Mouse (Mus musculus): ENCODE data around the gene Srsf7.
A peak's percentile ranks its signal among the peaks of the same experiment; 100 is the strongest.
"Not testable (repeated sequence)": the region's sequence is repeated elsewhere in the genome, so short reads cannot be mapped to it uniquely, and the experiment has no call there.

The Srsf7 gene

GRCm38 (mm10) chr17:80206671-80207581 is at the start of gene Srsf7, which contains the start of gene Ttc39d:
Srsf7 (minus strand) TSS chr17:80207307.
Ttc39d (plus strand) TSS chr17:80207460.
- peak; percentile 98 for DNase-seq (ENCODE audit: extremely low spot score, low read depth, low spot score)

GRCm38 (mm10) chr17:80255208-80255607 is 48.1 kb upstream of the Srsf7 start:
- no peak for DNase-seq (ENCODE audit: extremely low spot score, low read depth, low spot score)

- DNase-seq (ENCODE audit: extremely low spot score, low read depth, low spot score) = no peak
Measured at GRCm38 (mm10) chr17:80254421-80254820, 47.3 kb upstream of the Srsf7 start.

- no peak for DNase-seq (ENCODE audit: extremely low spot score, low read depth, low spot score)
Measured at GRCm38 (mm10) chr17:80252757-80253525, 45.8 kb upstream of the Srsf7 start.

GRCm38 (mm10) chr17:80243116-80243515 is 36.0 kb upstream of the Srsf7 start:
- no peak for DNase-seq (ENCODE audit: extremely low spot score, low read depth, low spot score)

- DNase-seq (ENCODE audit: extremely low spot score, low read depth, low spot score) = no peak
Measured at GRCm38 (mm10) chr17:80241594-80241993, 34.5 kb upstream of the Srsf7 start.

- DNase-seq (ENCODE audit: extremely low spot score, low read depth, low spot score) = no peak
Measured at GRCm38 (mm10) chr17:80237475-80237874, 30.4 kb upstream of the Srsf7 start.

- DNase-seq (ENCODE audit: extremely low spot score, low read depth, low spot score) = no peak
Measured at GRCm38 (mm10) chr17:80236805-80237204, 29.7 kb upstream of the Srsf7 start.

GRCm38 (mm10) chr17:80235477-80235876 is 28.4 kb upstream of the Srsf7 start:
- DNase-seq (ENCODE audit: extremely low spot score, low read depth, low spot score) = no peak

GRCm38 (mm10) chr17:80234376-80234775 is 27.3 kb upstream of the Srsf7 start:
- DNase-seq (ENCODE audit: extremely low spot score, low read depth, low spot score) = no peak

- no peak for DNase-seq (ENCODE audit: extremely low spot score, low read depth, low spot score)
Measured at GRCm38 (mm10) chr17:80233844-80234243, 26.7 kb upstream of the Srsf7 start.

- no peak for DNase-seq (ENCODE audit: extremely low spot score, low read depth, low spot score)
Measured at GRCm38 (mm10) chr17:80229396-80229795, 22.3 kb upstream of the Srsf7 start.

- not testable (repeated sequence) for DNase-seq (ENCODE audit: extremely low spot score, low read depth, low spot score)
Measured at GRCm38 (mm10) chr17:80225142-80225541, 18.0 kb upstream of the Srsf7 start.

- peak; percentile 82 for DNase-seq (ENCODE audit: extremely low spot score, low read depth, low spot score)
Measured at GRCm38 (mm10) chr17:80224326-80225116, 17.4 kb upstream of the Srsf7 start, which contains the start of gene Gemin6. Gemin6 (plus strand) TSS chr17:80224441.

GRCm38 (mm10) chr17:80223829-80224228 is 16.7 kb upstream of the Srsf7 start:
- no peak for DNase-seq (ENCODE audit: extremely low spot score, low read depth, low spot score)

GRCm38 (mm10) chr17:80221890-80222628 is 15.0 kb upstream of the Srsf7 start:
- no peak for DNase-seq (ENCODE audit: extremely low spot score, low read depth, low spot score)

GRCm38 (mm10) chr17:80221202-80221601 is 14.1 kb upstream of the Srsf7 start:
- no peak for DNase-seq (ENCODE audit: extremely low spot score, low read depth, low spot score)

- DNase-seq (ENCODE audit: extremely low spot score, low read depth, low spot score) = no peak
Measured at GRCm38 (mm10) chr17:80220131-80220530, 13.0 kb upstream of the Srsf7 start.

GRCm38 (mm10) chr17:80213998-80214397 is 6.9 kb upstream of the Srsf7 start:
- DNase-seq (ENCODE audit: extremely low spot score, low read depth, low spot score) = not testable (repeated sequence)

- no peak for DNase-seq (ENCODE audit: extremely low spot score, low read depth, low spot score)
Measured at GRCm38 (mm10) chr17:80206301-80206670, 821 bp downstream of the Srsf7 start.
